Mouse (Mus musculus) cortical plate, adult 2 months (tissue): ENCODE results near the gene A530032D15Rik.
"Not testable (repeated sequence)": the region's sequence is repeated elsewhere in the genome, so short reads cannot be mapped to it uniquely, and the experiment has no call there.

Source experiments
- CTCF ChIP-seq: fragments of 200-500 bp; IDR thresholded peaks from 2 replicates; pipeline ENCODE4 v1.5.1; 2011; ENCODE audit warnings: mild to moderate bottlenecking, control low read depth, low read length; ENCODE audit not compliant: insufficient read depth; ENCODE audit errors: extremely low read depth
- POLR2A ChIP-seq: fragments of 200-500 bp; IDR thresholded peaks from 2 replicates; pipeline ENCODE4 v1.6.1; 2011; ENCODE audit warnings: mild to moderate bottlenecking, low read length, control low read depth; ENCODE audit not compliant: insufficient read depth; ENCODE audit errors: extremely low read depth

- TF ChIP-seq CTCF, POLR2A: not testable (repeated sequence)
These were observed 38.0 kb downstream of the A530032D15Rik start for GRCm38 (mm10) chr1:85071690-85072089.
